Mouse (Mus musculus) hindbrain, embryonic 12.5 days (tissue): ENCODE results near the gene Pmf1. TPM values are rescaled to one million over a fixed set of nuclear protein-coding genes. Genes with fewer than 3 reads are reported as not detected.

Experiments used
- ATAC-seq: fragments of 200-750 bp; cut with Nextera tagmentation; 2 replicates; pipeline ENCODE4 v1.8.0; 2017; ENCODE audit warnings: moderate TSS enrichment; ENCODE audit not compliant: low FRiP score
- H3K27ac ChIP-seq: fragments of 300-500 bp; sonication (generic); 2 replicates; pipeline ENCODE4 v1.5.1; 2016; ENCODE audit warnings: mild to moderate bottlenecking
- H3K27me3 ChIP-seq: fragments of 300-500 bp; sonication (generic); 2 replicates; pipeline ENCODE4 v1.6.1; 2016; ENCODE audit warnings: mild to moderate bottlenecking
- H3K36me3 ChIP-seq: fragments of 300-500 bp; sonication (generic); 2 replicates; pipeline ENCODE4 v1.6.1; 2016; ENCODE audit warnings: mild to moderate bottlenecking
- H3K4me1 ChIP-seq: fragments of 300-500 bp; sonication (generic); 2 replicates; pipeline ENCODE4 v1.6.1; 2016
- H3K4me2 ChIP-seq: fragments of 300-500 bp; sonication (generic); replicated peaks from 2 replicates; pipeline ENCODE4 v1.6.1; 2016; ENCODE audit warnings: mild to moderate bottlenecking
- H3K4me3 ChIP-seq: fragments of 300-500 bp; sonication (generic); 2 replicates; pipeline ENCODE4 v1.5.1; 2016; ENCODE audit warnings: mild to moderate bottlenecking
- H3K9ac ChIP-seq: fragments of 300-500 bp; sonication (generic); 2 replicates; pipeline ENCODE4 v1.6.1; 2016; ENCODE audit warnings: mild to moderate bottlenecking, moderate library complexity
- H3K9me3 ChIP-seq: fragments of 300-500 bp; sonication (generic); replicated peaks from 2 replicates; pipeline ENCODE4 v1.6.1; 2016; ENCODE audit warnings: mild to moderate bottlenecking
- WGBS: fragments of 180-500 bp; shearing (Covaris S2); methylation state at CpG from one replicate; pipeline ENCODE4 v1.1.7; 2016; 5-methylcytosine and 5-hydroxymethylcytosine counted together
- polyA plus RNA-seq: library from polyadenylated mRNA; unstranded; fragments of >200 nt; fragmentation: Nextera tagmentation; extraction: Ambion mirVana; gene quantifications from 2 replicates; pipeline ENCODE4 v1.2.1, GENCODE M21; 2016

The Pmf1 gene
- polyA plus RNA-seq, 1 experiment from 2014 or later = 82.3 TPM

DNA sequence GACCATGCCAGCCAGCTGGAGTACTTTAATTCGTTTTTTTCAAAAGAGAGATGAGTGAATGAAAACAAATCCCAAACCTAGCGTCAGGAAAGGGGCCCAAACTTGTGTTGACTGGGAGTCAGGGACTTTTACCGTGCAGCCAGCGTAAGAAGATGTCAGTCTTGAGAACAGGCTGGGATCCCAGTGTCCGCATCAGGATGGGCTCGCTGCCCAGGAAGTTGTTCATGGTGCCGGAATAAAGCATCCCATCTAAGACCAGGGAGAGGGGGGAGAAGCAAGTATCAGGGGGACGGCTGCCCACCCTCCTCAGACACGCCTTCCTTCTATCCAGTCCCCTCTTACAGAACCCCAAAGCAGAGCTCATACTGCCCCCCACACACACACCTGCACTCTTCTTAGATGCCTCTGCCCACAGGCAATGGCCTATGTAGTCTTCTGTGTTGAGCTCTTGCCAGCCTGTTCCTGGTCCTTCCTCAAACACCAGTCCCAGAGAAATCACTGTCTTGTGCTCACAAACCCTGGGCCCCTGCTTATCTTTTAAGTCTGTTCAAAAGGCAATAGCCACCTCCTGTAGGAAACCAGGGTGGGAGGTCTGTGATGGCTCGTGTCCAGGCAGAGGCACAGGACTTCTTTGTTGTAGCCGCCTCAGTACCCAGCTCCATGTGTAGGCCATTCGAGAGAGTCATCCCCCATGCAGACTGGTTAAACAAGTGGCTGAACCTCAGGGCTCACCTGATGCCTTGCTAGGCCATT, 40.4 kb upstream of the Pmf1 start:
- H3K4me2 ChIP-seq = no peak overlapping the region
- peaks cover 15% of the 10 kb centered on the region for H3K4me1 ChIP-seq
- no peak for ATAC-seq
- H3K9ac ChIP-seq = no peak overlapping the region
- H3K9me3 ChIP-seq = no peaks in the 10 kb centered on the region
- no peak overlapping the region for H3K27ac ChIP-seq
- H3K27me3 ChIP-seq = peaks cover 25% of the 10 kb centered on the region
- WGBS = 83% methylated on average over 12 of the region's 12 CpGs
- peaks cover 27% of the 10 kb centered on the region; the same call in 1 of the 2 replicates for H3K36me3 ChIP-seq
- no peak overlapping the region for H3K4me3 ChIP-seq

DNA sequence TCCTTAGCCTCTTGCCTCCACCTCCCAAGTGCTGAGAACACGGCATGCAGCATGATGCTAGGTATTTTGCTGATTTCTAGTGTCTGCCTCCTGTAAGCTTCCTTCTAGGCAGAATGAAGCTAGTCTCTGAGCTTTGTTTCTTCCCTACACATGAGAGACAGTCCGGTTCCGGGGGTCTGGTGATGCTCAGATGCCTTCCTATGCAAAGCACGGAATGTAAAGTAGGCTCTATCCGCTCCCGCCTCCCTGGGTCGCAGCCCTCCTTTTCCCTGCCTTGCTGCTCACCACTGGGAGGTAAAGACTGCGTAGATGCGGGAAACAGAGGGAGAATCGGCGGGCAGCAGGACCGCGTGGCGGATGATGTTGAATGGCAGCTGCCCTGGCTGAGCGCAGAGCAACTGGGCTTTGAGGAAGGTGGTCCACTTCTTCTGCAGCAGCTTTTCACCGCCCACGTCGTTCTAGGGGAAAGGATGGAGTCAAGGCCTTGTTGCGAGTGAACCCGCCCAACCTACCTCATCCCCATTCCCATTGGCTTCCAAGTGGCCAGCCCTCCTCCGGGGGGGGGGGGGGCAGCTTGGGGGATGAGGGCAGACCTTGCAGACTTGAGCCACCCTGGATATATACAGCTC, 39.4 kb upstream of the Pmf1 start:
- H3K4me3 ChIP-seq = peak overlapping the region; percentile 20
- peak overlapping the region; percentile 41; the same call in 1 of the 2 replicates for H3K9ac ChIP-seq
- peaks cover 13% of the 10 kb centered on the region for H3K4me1 ChIP-seq
- ATAC-seq = peak; percentile 52; the same call in 1 of the 2 replicates
- H3K4me2 ChIP-seq = peak overlapping the region; percentile 45
- H3K27me3 ChIP-seq = peaks cover 25% of the 10 kb centered on the region
- no peaks in the 10 kb centered on the region for H3K9me3 ChIP-seq
- H3K36me3 ChIP-seq = peaks cover 27% of the 10 kb centered on the region; the same call in 1 of the 2 replicates
- WGBS = 5% methylated on average over 21 of the region's 21 CpGs
- H3K27ac ChIP-seq = no peak overlapping the region

DNA sequence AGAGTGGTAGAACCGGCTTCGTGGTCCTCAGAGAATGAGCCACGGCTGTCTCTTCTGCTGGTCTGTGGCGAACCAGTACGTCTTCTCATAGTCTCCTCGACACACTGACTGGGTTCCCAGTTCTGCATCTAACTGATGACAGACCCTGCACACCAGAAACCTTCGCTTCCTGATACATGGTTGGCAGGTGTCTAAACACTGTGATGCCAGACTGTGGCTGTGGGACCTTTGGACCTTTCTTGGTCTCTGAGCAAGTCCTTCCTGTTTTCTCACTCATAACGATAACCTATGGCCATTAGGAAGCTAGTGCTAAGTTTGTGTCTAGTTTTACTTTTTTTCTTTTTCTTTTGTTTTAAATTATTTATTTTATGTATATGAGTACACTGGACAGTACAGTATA, 38.3 kb upstream of the Pmf1 start:
- no peak overlapping the region for H3K4me2 ChIP-seq
- no peak for ATAC-seq
- peaks cover 25% of the 10 kb centered on the region for H3K27me3 ChIP-seq
- no peak overlapping the region for H3K27ac ChIP-seq
- peaks cover 13% of the 10 kb centered on the region for H3K4me1 ChIP-seq
- H3K36me3 ChIP-seq = peaks cover 33% of the 10 kb centered on the region; the same call in 1 of the 2 replicates
- no peaks in the 10 kb centered on the region for H3K9me3 ChIP-seq
- no peak overlapping the region for H3K9ac ChIP-seq
- no peak overlapping the region for H3K4me3 ChIP-seq
- 90% methylated on average over 8 of the region's 8 CpGs for WGBS

DNA sequence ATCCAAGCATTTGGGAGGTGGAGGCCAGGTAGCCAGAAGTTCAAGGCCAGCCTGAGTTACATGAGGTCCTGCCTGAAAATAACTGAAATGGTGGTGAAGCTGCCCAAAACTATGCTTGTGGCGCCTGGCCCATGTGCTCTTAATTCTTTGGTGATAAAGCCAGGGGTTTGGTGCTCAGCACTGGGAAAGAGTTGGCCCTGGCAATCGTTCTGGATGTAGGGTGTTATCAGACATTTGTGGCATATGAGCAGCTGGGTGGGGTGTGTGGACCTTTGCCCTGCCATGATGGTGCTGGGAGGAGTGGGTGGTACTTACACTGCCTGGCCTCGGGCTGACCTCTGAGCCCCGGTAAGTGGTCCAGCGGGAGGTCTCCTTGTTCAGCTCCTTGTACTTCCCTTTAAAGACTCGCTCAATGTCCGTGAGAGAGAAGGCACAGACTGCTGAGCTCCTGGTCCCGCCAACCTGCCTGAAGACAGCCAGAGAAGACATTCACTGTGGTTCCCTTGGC, 37.6 kb upstream of the Pmf1 start:
- no peaks in the 10 kb centered on the region for H3K9me3 ChIP-seq
- ATAC-seq = no peak
- no peak overlapping the region for H3K4me2 ChIP-seq
- H3K9ac ChIP-seq = no peak overlapping the region
- peaks cover 37% of the 10 kb centered on the region; the same call in 1 of the 2 replicates for H3K36me3 ChIP-seq
- H3K27ac ChIP-seq = no peak overlapping the region
- peaks cover 23% of the 10 kb centered on the region for H3K27me3 ChIP-seq
- H3K4me3 ChIP-seq = no peak overlapping the region
- H3K4me1 ChIP-seq = peaks cover 13% of the 10 kb centered on the region
- WGBS = 49% methylated on average over 8 of the region's 8 CpGs

DNA sequence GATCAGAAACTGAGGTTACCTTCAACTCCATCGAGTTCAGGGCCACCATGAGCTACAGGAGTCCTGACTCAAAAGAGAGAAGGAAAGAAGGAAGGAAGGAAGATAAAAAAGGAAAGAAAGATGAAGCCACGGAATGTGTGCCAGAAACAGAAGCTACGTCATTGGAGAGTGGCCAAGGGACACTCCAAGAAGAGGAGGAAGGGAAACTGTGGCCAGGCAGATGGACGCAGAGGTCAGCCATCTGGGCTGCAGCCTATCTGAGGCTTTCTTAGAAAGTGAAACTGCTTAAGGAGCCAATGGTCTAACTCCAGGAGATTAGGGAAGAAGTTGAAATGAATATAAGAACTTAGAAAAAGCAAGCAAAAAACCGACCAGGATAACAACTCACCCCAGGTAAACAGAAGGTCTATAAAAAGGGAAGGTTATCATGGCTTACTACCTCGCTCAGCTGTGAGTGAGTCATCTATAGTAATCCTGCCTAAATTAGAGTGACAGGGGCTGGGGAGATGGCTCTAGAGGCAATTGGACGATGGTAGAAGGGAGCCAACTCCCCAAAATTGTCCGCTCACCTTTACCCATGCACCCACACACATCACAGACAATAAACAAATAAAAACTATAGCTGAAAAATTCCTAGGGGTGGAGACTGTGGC, 36.5 kb upstream of the Pmf1 start:
- Histone ChIP-seq H3K4me2 (no peak overlapping the region), H3K9ac (no peak overlapping the region), H3K4me3 (no peak overlapping the region), H3K27ac (no peak overlapping the region), H3K36me3 (peaks cover 41% of the 10 kb centered on the region), H3K27me3 (peaks cover 19% of the 10 kb centered on the region), H3K9me3 (no peaks in the 10 kb centered on the region), H3K4me1 (peaks cover 13% of the 10 kb centered on the region)
- WGBS = 79% methylated on average over 8 of the region's 8 CpGs
- no peak for ATAC-seq

DNA sequence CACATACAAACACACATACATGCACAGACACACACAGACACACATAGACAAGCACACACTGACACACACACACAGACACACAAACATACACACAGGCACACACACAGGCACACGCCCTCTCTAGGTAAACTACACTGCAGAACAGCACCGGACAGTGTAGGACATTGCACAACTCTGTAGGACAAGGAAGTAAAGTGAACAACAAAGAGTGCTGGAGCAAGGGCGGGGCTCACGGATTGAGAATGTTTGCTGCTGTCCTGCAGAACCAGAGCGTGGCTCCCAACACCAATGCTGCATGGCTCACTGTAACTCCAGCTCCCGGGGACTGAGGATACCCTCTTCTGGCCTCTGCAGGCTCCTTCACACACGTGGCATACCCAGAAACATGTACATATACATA, 32.8 kb upstream of the Pmf1 start:
- no peaks in the 10 kb centered on the region for H3K9me3 ChIP-seq
- peaks cover 17% of the 10 kb centered on the region for H3K27me3 ChIP-seq
- H3K4me3 ChIP-seq = no peak overlapping the region
- H3K36me3 ChIP-seq = peaks cover 41% of the 10 kb centered on the region
- H3K27ac ChIP-seq = no peak overlapping the region
- 73% methylated on average over 7 of the region's 7 CpGs for WGBS
- H3K4me1 ChIP-seq = peaks cover 12% of the 10 kb centered on the region
- ATAC-seq = no peak
- no peak overlapping the region for H3K4me2 ChIP-seq
- no peak overlapping the region for H3K9ac ChIP-seq

DNA sequence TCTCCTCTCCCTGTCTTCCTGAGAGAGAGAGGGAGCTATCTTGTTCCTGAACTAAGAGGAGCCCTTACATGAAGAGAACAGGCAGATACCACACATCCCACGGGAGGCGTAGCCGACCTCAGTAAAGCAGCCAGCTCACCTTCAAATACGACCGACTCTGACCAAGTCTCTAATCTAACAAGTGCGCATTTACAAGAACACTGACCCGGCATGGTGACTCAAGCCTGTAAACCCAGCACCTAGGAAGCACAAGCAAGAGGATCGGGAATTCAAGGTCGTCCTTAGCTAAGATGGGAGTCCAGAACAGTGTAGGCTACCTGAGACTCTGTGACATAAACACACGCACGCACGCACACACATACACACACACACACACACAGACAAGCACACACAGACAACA, 32.4 kb upstream of the Pmf1 start:
- peaks cover 41% of the 10 kb centered on the region for H3K36me3 ChIP-seq
- 85% methylated on average over 12 of the region's 12 CpGs for WGBS

DNA sequence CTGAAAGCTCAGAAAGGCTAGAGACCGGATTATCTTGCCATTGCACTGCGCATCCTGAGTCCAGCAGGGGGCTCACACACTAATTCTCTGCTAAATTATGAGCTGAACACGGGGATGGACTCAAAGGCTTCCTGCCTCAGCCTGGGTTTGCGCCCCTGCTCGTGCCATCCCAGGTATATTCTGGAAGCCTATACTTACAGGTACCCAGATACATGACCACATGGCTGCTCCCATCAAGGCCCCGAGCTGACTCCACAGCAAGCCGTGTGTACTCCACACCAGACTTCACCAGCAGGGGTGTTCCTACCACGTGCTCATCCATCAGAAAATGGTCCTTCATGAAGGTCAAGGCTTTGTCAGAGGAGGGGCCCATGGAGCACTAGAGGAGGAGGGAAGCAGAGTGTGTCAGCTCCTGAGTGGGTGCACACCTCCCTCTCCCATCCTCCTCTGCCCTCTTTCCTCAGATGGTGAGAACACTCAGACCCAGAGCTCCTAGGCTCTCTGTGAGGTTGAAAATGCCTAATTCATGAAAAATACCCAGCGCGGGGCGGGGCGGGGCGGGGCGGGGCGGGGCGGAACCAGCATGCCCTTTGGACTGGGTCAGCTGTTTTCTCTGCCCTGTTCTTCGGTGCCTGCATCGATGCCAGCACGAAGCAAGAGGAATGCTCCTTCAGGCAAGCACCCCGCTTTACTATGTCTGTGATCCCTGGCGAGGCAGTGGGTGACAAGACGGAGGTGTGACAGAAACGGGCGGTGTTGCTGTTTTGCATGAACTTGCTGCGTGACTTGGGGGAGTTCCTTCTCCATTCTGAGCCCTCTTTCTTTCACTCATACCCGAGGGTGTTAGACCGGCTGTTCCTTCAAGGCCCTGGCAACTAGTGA, 30.6 kb upstream of the Pmf1 start:
- Histone ChIP-seq H3K27ac (no peak overlapping the region), H3K36me3 (peaks cover 35% of the 10 kb centered on the region), H3K27me3 (peaks cover 15% of the 10 kb centered on the region), H3K4me2 (peak overlapping the region; percentile 32; the same call in 1 of the 2 replicates), H3K9me3 (no peaks in the 10 kb centered on the region), H3K4me3 (no peak overlapping the region), H3K9ac (peak overlapping the region; percentile 27; the same call in 1 of the 2 replicates), H3K4me1 (peaks cover 20% of the 10 kb centered on the region)
- 21% methylated on average over 27 of the region's 27 CpGs for WGBS
- ATAC-seq = peak; percentile 41; the same call in 1 of the 2 replicates

More for the DNA sequence above, 32.4 kb upstream of the Pmf1 start:
- Histone ChIP-seq H3K9ac (no peak overlapping the region), H3K9me3 (no peaks in the 10 kb centered on the region), H3K4me3 (no peak overlapping the region), H3K27ac (no peak overlapping the region), H3K4me2 (no peak overlapping the region), H3K4me1 (peaks cover 12% of the 10 kb centered on the region), H3K27me3 (peaks cover 17% of the 10 kb centered on the region)
- ATAC-seq = no peak

DNA sequence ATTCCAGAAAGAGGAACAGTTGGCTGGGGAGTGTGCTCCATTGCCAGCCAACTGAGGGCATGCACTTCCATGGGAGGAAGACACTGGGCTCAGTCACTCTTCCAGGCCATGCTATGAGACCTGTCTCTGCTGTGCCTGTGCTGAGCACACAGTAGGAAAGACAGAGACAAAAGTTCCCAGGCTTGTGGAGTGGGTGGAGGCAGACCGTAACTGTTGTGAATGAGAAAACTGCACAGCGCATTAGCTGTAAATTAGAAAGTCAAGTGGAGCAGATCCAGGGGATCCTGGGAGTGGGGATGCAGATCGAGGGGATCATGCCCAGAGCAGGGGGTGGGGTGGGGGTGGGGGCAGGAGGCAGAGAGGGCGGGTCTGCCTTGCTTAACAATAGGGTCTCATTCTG, 29.5 kb upstream of the Pmf1 start:
- 57% methylated on average over 4 of the region's 4 CpGs for WGBS
- no peak overlapping the region for H3K27ac ChIP-seq
- no peak overlapping the region for H3K4me2 ChIP-seq
- ATAC-seq = no peak
- H3K4me1 ChIP-seq = peaks cover 22% of the 10 kb centered on the region
- no peak overlapping the region for H3K4me3 ChIP-seq
- peaks cover 39% of the 10 kb centered on the region for H3K36me3 ChIP-seq
- H3K9me3 ChIP-seq = no peaks in the 10 kb centered on the region
- H3K27me3 ChIP-seq = peaks cover 14% of the 10 kb centered on the region
- no peak overlapping the region for H3K9ac ChIP-seq

DNA sequence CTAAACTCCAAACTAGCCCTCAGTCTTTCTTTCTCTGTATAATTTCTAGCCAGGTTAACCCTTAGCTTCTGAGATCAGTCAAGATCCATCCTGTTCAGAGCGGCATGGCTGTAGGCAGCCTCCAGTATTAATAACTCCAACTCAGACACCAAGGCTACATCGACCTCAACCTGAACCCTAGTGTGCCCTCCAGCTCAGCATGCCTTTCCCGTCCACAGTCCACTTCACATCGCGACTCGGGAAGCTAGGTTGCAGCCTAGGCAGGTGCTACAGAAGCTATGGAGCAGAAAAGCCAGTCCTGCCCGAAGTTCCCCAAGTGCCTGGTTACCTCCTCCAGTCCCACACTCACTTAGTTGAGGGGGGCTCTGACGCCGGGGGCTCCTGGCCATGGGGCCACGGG, 27.3 kb upstream of the Pmf1 start:
- Histone ChIP-seq H3K4me1 (peaks cover 22% of the 10 kb centered on the region), H3K36me3 (peaks cover 25% of the 10 kb centered on the region), H3K4me3 (no peak overlapping the region), H3K4me2 (peak overlapping the region; percentile 44), H3K9me3 (no peaks in the 10 kb centered on the region), H3K27ac (no peak overlapping the region), H3K9ac (no peak overlapping the region), H3K27me3 (peaks cover 9% of the 10 kb centered on the region)
- 78% methylated on average over 10 of the region's 10 CpGs for WGBS
- no peak for ATAC-seq

DNA sequence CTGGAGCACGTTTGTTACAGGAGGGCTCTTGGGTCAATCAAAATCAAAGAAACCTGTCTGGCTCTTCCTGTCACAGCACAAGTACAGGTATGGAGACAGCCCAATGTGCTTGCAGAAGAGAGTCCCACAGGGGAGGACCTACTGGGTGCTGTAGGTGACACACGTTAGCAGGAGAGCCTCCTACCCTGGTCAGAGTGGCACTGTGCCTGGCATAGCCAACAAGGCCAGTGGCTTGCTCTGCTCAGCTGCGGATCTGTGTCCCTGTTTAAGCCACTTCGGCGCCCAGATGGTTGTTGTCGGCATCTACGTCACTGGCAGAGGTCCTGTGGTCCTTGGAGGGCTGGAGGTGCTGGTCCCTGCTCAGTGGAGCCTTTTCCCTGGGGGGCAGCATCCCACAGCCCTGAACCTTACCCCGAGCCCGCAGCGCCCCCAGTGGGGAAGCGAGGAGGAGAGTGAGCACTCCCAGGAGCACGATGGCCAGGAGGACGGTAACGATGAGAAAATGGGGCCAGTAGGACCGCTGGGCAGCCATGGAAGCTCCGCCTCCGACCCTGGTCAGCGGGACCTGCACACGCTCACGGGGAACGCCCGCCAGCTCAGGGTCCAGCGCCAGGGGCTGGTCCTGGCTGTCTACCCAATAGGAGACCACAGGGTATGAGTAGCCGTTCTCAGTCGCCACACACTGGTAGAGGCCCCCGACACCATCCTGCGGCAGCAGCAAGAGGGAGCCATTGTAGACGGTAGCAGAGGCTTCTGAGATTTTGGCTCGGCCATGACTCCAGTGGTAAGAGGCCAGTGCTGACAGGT, 26.5 kb upstream of the Pmf1 start:
- H3K9me3 ChIP-seq = no peaks in the 10 kb centered on the region

More for the DNA sequence above, 26.5 kb upstream of the Pmf1 start:
- H3K4me3 ChIP-seq = peak overlapping the region; percentile 14
- H3K27me3 ChIP-seq = 0 out of 2 replicates have a peak, but pooled peaks cover 8% of the 10 kb centered on the region
- H3K9ac ChIP-seq = 0 out of 2 replicates have a peak overlapping the region, but pooled peaks have one; percentile 15
- ATAC-seq = peak; percentile 69
- peaks cover 22% of the 10 kb centered on the region for H3K36me3 ChIP-seq
- no peak overlapping the region for H3K27ac ChIP-seq
- H3K4me2 ChIP-seq = peak overlapping the region; percentile 44
- H3K4me1 ChIP-seq = peaks cover 22% of the 10 kb centered on the region
- 9% methylated on average over 29 of the region's 29 CpGs for WGBS
